Mouse (Mus musculus) kidney, adult 18-20 months (tissue): ENCODE data around the gene Vmn2r13.
"Not testable (repeated sequence)": the region's sequence is repeated elsewhere in the genome, so short reads cannot be mapped to it uniquely, and the experiment has no call there.

Experiments
- DNase-seq: peaks from one replicate; pipeline ENCODE4 v3.0.0; 2021

Vmn2r13 gene

DNA sequence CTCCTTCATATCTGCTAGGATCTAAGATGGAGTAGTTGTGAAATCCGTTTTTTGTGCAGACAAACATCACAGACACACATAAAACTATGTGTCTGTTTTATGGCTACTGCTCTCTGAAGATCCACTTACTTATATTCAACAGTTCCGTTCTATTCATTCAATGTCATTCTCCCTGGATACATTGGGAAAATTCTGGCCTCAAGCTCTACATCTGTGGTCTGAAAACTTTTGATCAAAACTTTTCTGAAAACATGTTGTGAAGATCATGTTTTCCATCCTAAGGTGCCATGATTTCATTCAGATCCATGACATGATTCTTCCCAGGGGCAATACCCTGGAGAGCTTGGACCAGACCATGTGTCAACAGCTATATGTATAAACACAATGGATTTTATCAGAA lies at the start of gene Vmn2r13:
Gene Vmn2r13 (minus strand): TSS at position 101 of the 400 bp plus-strand sequence.
- DNase-seq, result not testable (repeated sequence)

DNA sequence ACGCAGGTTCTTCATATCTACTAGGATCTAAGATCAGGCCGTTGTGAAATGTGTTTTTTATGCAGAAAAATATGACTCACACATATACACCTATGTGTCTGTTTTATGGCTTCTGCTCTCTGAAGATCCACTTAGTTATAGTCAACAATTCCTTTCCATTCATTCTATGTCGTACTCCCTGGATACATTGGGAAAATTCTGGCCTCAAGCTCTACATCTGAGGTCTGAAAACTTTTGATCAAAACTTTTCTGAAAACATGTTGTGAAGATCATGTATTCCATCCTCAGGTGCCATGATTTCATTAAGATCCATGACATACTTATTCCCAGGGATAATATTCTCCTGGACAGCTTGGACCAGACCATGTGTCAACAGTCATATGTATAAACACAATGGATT lies 32.6 kb upstream of the Vmn2r13 start, which contains the start of gene Vmn2r14:
Gene Vmn2r14 (minus strand): TSS at position 101 of the 400 bp plus-strand sequence.
- no peak for DNase-seq

DNA sequence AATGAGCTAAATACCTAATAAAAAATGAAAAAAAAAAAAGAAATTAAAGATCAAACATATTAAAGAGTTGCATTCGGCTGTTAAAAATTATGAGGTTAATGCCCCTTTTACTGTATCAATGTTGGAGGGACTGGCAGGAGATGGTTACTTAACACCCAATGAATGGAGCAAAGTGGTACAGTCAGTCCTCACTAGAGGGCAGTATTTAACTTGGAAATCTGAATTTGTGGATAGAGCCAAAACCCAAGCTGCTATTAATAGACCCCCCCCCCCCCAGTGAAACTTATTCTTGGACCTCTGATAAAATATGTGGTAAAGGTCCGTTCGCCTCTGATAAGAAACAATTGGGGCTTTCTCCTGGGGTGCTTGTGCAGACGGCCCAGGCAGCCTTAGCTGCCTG lies 25.1 kb downstream of the Vmn2r13 start:
- DNase-seq, result not testable (repeated sequence)

DNA sequence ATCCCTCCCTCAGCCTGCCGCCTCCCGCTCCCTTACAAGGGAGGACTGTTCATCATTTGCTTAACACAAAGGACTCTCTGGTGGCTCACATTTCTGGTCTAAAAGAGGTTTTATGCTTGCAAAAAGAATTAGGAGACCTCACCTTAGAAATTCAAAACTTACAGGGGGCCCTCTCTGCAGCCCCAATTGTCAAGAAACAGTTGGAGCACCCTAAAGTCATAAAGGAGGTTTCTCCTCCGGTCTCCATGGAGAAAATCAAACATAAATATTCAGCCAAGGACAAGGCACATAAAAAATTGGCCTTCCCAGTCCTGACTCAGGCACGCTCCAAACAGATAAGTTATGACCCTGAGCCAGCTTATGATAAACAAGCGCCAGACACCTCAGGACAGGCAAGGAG lies 31.9 kb downstream of the Vmn2r13 start:
- no peak for DNase-seq

DNA sequence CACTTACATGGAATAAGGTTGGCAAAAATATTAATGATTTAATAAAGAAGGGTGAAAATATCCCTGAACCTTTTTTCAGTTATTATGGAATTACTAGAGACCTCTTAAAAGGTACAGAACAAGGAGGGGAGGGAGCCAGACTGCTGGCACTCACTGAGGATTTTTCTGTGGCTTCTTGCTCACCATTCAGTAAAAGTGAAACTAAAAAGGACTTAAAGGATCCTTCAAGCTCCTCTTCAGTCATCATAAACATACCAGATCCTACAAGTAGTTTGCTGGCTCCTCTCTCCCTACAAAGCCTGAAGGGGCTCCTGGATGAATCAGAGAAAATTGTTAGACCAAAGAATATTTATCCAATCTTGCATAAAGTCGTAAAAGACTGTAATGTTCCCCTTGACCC lies 32.4 kb downstream of the Vmn2r13 start:
- not testable (repeated sequence) for DNase-seq

DNA sequence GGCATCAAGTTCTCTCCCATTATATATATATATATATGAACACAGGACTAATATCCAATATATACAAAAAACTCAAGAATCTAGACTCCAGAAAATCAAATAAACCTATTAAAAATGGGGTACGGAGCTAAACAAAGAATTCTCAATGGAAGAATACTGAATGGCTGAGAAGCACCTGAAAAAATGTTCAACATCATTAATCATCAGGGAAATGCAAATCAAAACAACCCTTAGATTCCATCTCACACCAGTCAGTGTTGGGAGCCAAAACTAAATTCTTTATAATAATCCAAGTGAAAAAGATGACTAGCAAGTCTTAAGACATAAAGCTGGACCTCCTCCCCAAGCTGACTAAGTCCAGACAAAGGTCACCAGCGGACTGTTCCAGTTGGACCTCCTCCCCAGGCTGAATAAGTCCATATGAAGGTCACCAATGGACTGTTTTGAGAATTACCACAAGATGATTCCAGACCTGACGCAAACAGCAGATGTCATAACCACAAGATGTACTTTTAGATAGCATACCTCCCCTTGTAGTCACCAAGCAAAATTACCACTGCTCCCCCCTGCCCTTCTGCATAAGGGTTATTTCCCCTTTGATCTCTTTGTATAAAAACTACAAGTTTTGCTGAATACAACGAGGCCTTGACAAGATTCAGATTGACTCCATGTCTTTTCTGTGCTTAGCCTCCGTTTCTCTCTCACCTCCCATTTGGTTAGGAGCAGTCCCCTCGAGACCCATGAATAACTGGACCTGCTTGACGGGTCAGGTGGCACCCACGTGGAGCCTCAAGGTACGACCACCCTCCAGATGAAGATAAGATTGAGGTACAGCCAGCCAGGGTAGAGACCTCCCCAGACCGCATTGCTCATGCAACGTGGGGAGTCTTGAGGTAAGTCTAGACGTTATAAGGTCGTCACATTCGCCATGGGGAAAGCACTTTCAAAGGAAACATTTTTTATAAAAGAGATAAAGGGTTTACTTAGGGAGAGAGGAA lies 33.2 kb downstream of the Vmn2r13 start:
- not testable (repeated sequence) for DNase-seq

DNA sequence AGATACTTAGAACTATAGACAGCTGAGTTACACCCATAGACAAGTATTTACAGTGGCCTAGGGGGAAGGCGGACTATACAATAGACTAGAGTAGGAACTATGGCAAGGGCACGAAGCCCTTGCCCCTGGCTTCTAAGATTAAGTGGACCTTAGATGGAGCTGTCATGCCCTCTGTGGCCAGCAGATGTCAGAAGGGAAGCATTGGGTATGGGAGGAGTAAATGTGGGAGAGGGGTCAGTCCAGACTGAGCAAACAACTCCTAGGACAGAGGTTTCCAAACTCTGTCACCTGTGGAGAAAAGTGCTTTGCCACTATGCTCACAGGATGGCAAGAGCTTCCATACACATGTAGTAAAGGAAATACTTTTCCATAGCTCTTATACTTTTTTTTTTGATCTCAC lies 52.5 kb downstream of the Vmn2r13 start:
- DNase-seq, result no peak

DNA sequence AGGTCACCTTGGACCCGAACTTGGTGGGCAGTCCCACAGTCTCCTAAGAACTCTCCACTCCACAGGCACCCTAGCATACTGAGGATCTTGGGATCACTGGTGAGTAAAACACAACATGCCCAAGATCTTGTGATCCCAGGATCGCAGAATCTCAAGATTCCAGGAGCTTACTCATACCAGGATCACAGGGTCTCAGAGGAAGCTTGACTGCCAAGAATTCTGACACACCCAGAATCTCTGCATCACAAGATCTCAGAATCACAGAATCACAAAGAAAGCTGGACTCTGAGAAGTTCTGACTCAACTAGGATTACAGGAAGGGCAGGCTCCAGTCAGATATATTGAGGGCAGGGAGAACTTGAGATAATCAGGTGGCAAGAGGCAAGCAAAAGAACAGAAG lies 55.3 kb downstream of the Vmn2r13 start:
- no peak for DNase-seq
